Mouse (Mus musculus) intestine, embryonic 14.5 days (tissue): ENCODE results near the gene 2310033P09Rik. TPM values are rescaled to one million over a fixed set of nuclear protein-coding genes. Genes with fewer than 3 reads are reported as not detected.

Experiments
- ATAC-seq: fragments of 200-750 bp; cut with Nextera tagmentation; replicated peaks from 2 replicates; pipeline ENCODE4 v1.8.0; 2017; ENCODE audit warnings: low read depth, moderate number of reproducible peaks, moderate TSS enrichment, moderate library complexity; ENCODE audit not compliant: low FRiP score, low TSS enrichment
- DNase-seq: peaks from one replicate; pipeline ENCODE4 v3.0.0-alpha.2; 2018; ENCODE audit warnings: low spot score
- H3K27ac ChIP-seq: fragments of 300-500 bp; sonication (generic); 2 replicates; pipeline ENCODE4 v1.5.1; 2014; ENCODE audit warnings: low read depth, mild to moderate bottlenecking, control low read depth
- H3K27me3 ChIP-seq: fragments of 300-500 bp; sonication (generic); replicated peaks from 2 replicates; pipeline ENCODE4 v1.6.1; 2014; ENCODE audit warnings: low read length, control low read depth; ENCODE audit not compliant: control insufficient read depth, insufficient read depth
- H3K36me3 ChIP-seq: fragments of 300-500 bp; sonication (generic); 2 replicates; pipeline ENCODE4 v1.6.1; 2014; ENCODE audit warnings: low read length, control low read depth; ENCODE audit not compliant: control insufficient read depth, insufficient read depth
- H3K4me1 ChIP-seq: fragments of 300-500 bp; sonication (generic); replicated peaks from 2 replicates; pipeline ENCODE4 v1.6.1; 2014; ENCODE audit warnings: low read length, control low read depth, mixed read lengths; ENCODE audit not compliant: control insufficient read depth, insufficient read depth
- H3K4me2 ChIP-seq: fragments of 300-500 bp; sonication (generic); 2 replicates; pipeline ENCODE4 v1.6.1; 2014; ENCODE audit warnings: low read length
- H3K4me3 ChIP-seq: fragments of 300-500 bp; sonication (generic); 2 replicates; pipeline ENCODE4 v1.5.1; 2014; ENCODE audit warnings: low read depth, low read length, control low read depth, mixed read lengths
- H3K9ac ChIP-seq: fragments of 300-500 bp; sonication (generic); 2 replicates; pipeline ENCODE4 v1.6.1; 2014; ENCODE audit warnings: mild to moderate bottlenecking, low read length
- H3K9me3 ChIP-seq: fragments of 300-500 bp; sonication (generic); 2 replicates; pipeline ENCODE4 v1.6.1; 2016; ENCODE audit warnings: low read length, control low read depth; ENCODE audit not compliant: control insufficient read depth
- WGBS: fragments of 180-500 bp; shearing (Covaris S2); extraction: QIAGEN DNeasy Blood & Tissue Kit; methylation state at CpG from one replicate; pipeline ENCODE4 v1.1.7; 2014; 5-methylcytosine and 5-hydroxymethylcytosine counted together
- polyA plus RNA-seq: library from polyadenylated mRNA; unstranded; fragments of >200 nt; fragmentation: Nextera tagmentation; extraction: Ambion mirVana; gene quantifications from 2 replicates; pipeline ENCODE4 v1.2.1, GENCODE M21; 2014

Gene 2310033P09Rik
- polyA plus RNA-seq, 1 experiment from 2014 or later = 33.5 TPM

DNA sequence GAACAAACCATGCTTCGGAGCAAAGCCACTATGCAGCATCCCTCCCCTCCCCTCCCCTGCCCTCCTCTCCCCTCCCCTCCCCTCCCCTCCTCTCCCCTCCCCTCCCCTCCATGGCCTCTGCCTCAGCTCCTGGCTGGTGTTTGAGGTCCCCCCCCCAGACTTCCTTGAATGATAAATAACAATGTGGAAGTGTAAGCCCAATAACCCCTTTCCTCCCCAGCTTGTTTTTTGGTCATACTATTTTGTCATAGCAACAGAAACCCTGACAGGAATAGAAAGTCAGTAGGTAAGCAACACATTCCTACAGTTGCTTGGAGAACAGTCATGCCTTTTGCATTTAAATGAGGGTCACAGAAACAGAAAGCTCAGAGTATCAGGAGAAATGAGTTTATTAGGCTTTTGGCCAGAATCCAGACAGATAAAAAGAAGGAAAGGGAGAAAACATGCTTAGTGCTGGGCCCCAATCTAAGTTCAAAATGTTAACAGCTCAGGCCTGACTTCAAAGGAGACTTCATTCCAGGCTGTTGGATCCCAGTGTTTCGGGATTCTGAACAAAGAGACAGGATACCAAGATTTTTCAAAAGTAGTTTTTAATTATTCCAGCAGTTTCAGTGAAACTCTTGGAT, 42.4 kb upstream of the 2310033P09Rik start:
- DNase-seq (no peak), ATAC-seq (no peak)
- Histone ChIP-seq H3K9me3 (no peaks in the 10 kb centered on the region), H3K27ac (no peak overlapping the region), H3K4me3 (no peak overlapping the region), H3K9ac (no peak overlapping the region), H3K4me2 (no peak overlapping the region), H3K4me1 (peaks cover 10% of the 10 kb centered on the region), H3K36me3 (no peaks in the 10 kb centered on the region), H3K27me3 (no peaks in the 10 kb centered on the region)
- 64% methylated on average over 2 of the region's 2 CpGs for WGBS

GRCm38 (mm10) chr11:59169807-59170206, 38.3 kb upstream of the 2310033P09Rik start:
- no peak overlapping the region for H3K4me3 ChIP-seq
- 50% methylated on average over 3 of the region's 3 CpGs for whole genome bisulfite sequencing
- ATAC-seq (no peak), DNase-seq (no peak)
- H3K27me3 ChIP-seq = peaks cover 8% of the 10 kb centered on the region
- no peak overlapping the region for H3K9ac ChIP-seq
- H3K4me2 ChIP-seq = no peak overlapping the region
- no peaks in the 10 kb centered on the region for H3K36me3 ChIP-seq
- no peaks in the 10 kb centered on the region for H3K4me1 ChIP-seq
- H3K9me3 ChIP-seq = no peaks in the 10 kb centered on the region
- no peak overlapping the region for H3K27ac ChIP-seq

DNA sequence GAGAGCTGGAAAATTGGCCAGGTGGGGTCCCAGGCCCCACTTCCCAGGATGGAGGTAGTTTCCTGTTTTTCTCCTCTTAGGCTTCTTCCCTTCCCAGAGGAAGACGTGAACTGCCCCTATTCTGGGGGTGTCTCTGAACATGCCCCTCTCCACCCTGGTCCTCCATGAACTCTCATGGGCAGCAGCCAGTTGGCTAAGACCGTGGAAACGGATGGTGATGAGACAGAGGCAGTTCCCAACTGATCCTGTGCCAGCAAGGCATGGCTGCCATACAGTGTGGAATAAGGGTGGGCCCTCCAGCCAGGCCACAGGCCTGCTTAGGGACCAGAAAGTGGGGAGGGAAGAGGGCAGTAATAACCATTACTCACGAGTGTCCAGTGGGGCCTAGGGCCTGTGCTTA, 37.6 kb upstream of the 2310033P09Rik start:
- Histone ChIP-seq H3K4me1 (no peaks in the 10 kb centered on the region), H3K4me3 (no peak overlapping the region), H3K4me2 (no peak overlapping the region), H3K9ac (no peak overlapping the region), H3K9me3 (no peaks in the 10 kb centered on the region), H3K36me3 (no peaks in the 10 kb centered on the region), H3K27ac (no peak overlapping the region), H3K27me3 (peaks cover 15% of the 10 kb centered on the region)
- DNase-seq (no peak), ATAC-seq (no peak)
- WGBS = 70% methylated on average over 4 of the region's 4 CpGs

GRCm38 (mm10) chr11:59174189-59174838, 33.8 kb upstream of the 2310033P09Rik start:
- ATAC-seq (no peak), DNase-seq (no peak)
- H3K4me3 ChIP-seq = no peak overlapping the region
- H3K36me3 ChIP-seq = no peaks in the 10 kb centered on the region
- H3K9ac ChIP-seq = no peak overlapping the region
- H3K9me3 ChIP-seq = no peaks in the 10 kb centered on the region
- H3K4me2 ChIP-seq = no peak overlapping the region
- H3K4me1 ChIP-seq = no peaks in the 10 kb centered on the region
- H3K27ac ChIP-seq = no peak overlapping the region
- peaks cover 50% of the 10 kb centered on the region for H3K27me3 ChIP-seq
- whole genome bisulfite sequencing = 54% methylated on average over 6 of the region's 6 CpGs

- H3K4me3 ChIP-seq = peak overlapping the region; percentile 10; the same call in 1 of the 2 replicates
- WGBS = 2% methylated on average over 48 of the region's 48 CpGs
- H3K9me3 ChIP-seq = no peaks in the 10 kb centered on the region
- peak overlapping the region; percentile 37 for H3K4me2 ChIP-seq
- peaks cover 50% of the 10 kb centered on the region for H3K27me3 ChIP-seq
- H3K9ac ChIP-seq = no peak overlapping the region
- ATAC-seq (peak; percentile 40; the same call in 1 of the 2 replicates), DNase-seq (no peak)
- H3K27ac ChIP-seq = no peak overlapping the region
- no peaks in the 10 kb centered on the region for H3K36me3 ChIP-seq
- no peaks in the 10 kb centered on the region for H3K4me1 ChIP-seq
Measured at GRCm38 (mm10) chr11:59176475-59176874, 31.6 kb upstream of the 2310033P09Rik start.

DNA sequence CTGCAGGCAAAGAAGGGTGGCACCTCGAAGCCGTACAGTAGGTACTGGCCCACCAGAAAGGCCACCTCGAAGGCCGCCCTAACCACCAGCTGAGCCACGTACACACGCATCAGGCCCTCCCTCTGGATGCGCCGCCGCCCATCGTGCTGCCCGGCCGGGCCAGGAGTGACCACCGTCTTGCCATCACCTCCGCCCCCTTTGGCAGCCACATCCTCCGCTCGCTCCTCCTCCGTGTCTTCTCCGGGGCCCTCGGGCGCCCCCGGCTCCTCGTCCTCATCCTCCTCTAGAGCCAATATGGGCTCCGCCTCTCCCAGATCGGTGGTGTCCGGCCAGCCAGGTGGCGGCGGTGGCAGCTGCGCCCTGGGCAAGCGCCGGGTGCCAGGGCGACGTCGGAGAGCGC, 31.2 kb upstream of the 2310033P09Rik start:
- Histone ChIP-seq H3K9me3 (no peaks in the 10 kb centered on the region), H3K4me2 (peak overlapping the region; percentile 37; the same call in 1 of the 2 replicates), H3K4me1 (no peaks in the 10 kb centered on the region), H3K27me3 (peaks cover 50% of the 10 kb centered on the region), H3K9ac (no peak overlapping the region), H3K4me3 (no peak overlapping the region), H3K36me3 (no peaks in the 10 kb centered on the region), H3K27ac (no peak overlapping the region)
- 9% methylated on average over 34 of the region's 34 CpGs for WGBS
- no peak for DNase-seq
- ATAC-seq = no peak

- Histone ChIP-seq H3K27me3 (peaks cover 12% of the 10 kb centered on the region), H3K27ac (no peak within 1 kb of the TSS), H3K9ac (no peak within 1 kb of the TSS), H3K9me3 (no peaks in the 10 kb centered on the region), H3K4me3 (no peak within 1 kb of the TSS), H3K4me2 (no peak within 1 kb of the TSS), H3K4me1 (peaks cover 8% of the 10 kb centered on the region), H3K36me3 (peaks cover 28% of the 10 kb centered on the region)
- 57% methylated on average over 3 of the region's 3 CpGs for WGBS
- ATAC-seq (peak; percentile 35; the same call in 1 of the 2 replicates), DNase-seq (peak; percentile 58)
Measured at GRCm38 (mm10) chr11:59182864-59183331, 25.2 kb upstream of the 2310033P09Rik start, which contains the start of gene Gjc2. Gjc2 (minus strand) TSS chr11:59183213.

DNA sequence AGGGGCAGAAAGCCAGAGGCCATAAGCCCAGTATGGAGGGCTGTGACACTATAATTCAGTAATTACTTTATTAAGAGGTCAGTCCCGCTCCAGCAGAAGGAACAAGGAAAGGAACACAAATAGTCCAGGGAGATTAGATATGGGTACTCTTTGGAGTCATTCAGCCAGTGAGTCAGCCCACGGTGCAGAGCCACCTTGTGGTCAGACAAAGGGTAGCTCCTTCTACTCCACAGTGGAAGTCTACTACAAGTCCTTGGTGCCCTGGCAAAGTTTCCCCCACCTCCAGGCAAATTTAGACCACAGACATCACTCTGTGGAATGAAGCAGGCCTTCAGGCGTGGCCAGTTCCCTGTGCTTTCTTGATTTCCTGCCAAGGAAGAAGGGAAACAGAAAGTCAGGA, 24.3 kb upstream of the 2310033P09Rik start:
- ATAC-seq (no peak), DNase-seq (peak; percentile 76)
- H3K4me3 ChIP-seq = no peak overlapping the region
- H3K4me2 ChIP-seq = no peak overlapping the region
- peaks cover 28% of the 10 kb centered on the region for H3K36me3 ChIP-seq
- no peak overlapping the region for H3K27ac ChIP-seq
- H3K4me1 ChIP-seq = peaks cover 8% of the 10 kb centered on the region
- peaks cover 2% of the 10 kb centered on the region for H3K27me3 ChIP-seq
- no peaks in the 10 kb centered on the region for H3K9me3 ChIP-seq
- no peak overlapping the region for H3K9ac ChIP-seq
- 32% methylated on average over 3 of the region's 3 CpGs for WGBS
